Mouse (Mus musculus): ENCODE data around the gene Bloc1s5.
"Not testable (repeated sequence)": the region's sequence is repeated elsewhere in the genome, so short reads cannot be mapped to it uniquely, and the experiment has no call there.

DNA sequence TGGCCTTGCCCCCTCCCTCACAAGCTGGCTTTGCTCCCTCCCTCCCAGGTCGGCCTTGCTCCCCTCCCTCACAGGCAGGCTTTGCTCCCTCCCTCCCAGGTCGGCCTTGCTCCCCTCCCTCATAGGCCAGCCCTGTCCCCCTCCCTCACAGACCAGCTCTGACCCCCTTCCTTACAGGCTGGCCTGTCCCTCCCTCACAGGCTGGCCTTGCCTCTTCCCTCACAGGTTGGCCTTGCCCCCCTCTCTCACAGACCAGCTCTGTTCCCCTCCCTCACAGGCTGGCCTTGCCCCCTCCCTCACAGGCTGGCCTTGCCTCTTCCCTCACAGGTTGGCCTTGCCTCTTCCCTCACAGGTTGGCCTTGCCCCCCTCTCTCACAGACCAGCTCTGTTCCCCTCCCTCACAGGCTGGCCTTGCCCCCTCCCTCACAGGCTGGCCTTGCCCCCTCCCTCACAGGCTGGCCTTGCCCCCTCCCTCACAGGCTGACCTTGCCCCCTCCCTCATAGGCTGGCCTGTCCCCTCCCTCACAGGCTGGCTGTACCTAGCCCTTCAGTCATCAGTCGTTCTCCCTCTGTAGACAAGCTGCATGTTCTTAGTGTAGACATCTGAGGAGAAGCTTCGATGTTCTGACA lies 16.8 kb downstream of the Bloc1s5 start:
- not testable (repeated sequence) for TF ChIP-seq CHD2 (IDR thresholded peaks at IDR 0.05; ENCODE audit: low read depth, low read length); MAFK (IDR thresholded peaks at IDR 0.05; ENCODE audit: insufficient read depth, low read depth, low read length)

Measured in ES-E14 (cell line).